Mouse (Mus musculus) liver, embryonic 18 days (tissue): ENCODE data around the gene Eif3d. TPM values are rescaled to one million over a fixed set of nuclear protein-coding genes. Genes with fewer than 3 reads are reported as not detected.

Source experiments
- polyA plus RNA-seq: library from polyadenylated mRNA; depleted of rRNA; stranded (reverse); fragments of >200 nt; gene quantifications from 2 replicates; pipeline ENCODE4 v1.2.3, GENCODE M21; 2012; rRNA removed

Gene Eif3d
- 91.1 and 96.8 TPM in 2 replicates for polyA plus RNA-seq

GRCm38 (mm10) chr15:77970470-77971292 lies at the start of gene Eif3d:
TSS of gene Eif3d (minus strand) at chr15:77970813.

GRCm38 (mm10) chr15:77956404-77956901 lies 14.2 kb downstream of the Eif3d start, which contains the start of gene Foxred2:
TSS of gene Foxred2 (minus strand) at chr15:77956722.

GRCm38 (mm10) chr15:77928673-77929331 lies 41.8 kb downstream of the Eif3d start, which contains the start of gene Txn2:
TSS of gene Txn2 (minus strand) at chr15:77929006.

Other genes with a start within 250 kb of the Eif3d start
- 0.35 and 0.71 TPM in 2 replicates for gene Apol9b, start 241.8 kb downstream of the Eif3d start, polyA plus RNA-seq
- gene Apol8, start 213.8 kb downstream of the Eif3d start, polyA plus RNA-seq: 15.0 and 16.3 TPM in 2 replicates
- 24.4 and 30.7 TPM in 2 replicates for gene Myh9, start 128.6 kb downstream of the Eif3d start, polyA plus RNA-seq
- gene Txn2, start 41.8 kb downstream of the Eif3d start, polyA plus RNA-seq: 131 and 149 TPM in 2 replicates
- gene Foxred2, start 14.1 kb downstream of the Eif3d start, polyA plus RNA-seq: 0.84 and 1.0 TPM in 2 replicates
- gene Cacng2, start 149.2 kb upstream of the Eif3d start, polyA plus RNA-seq: not detected in 2 replicates
- 7.2 and 8.8 TPM in 2 replicates for gene Ift27, start 203.3 kb upstream of the Eif3d start, polyA plus RNA-seq
- gene Pvalb, start 235.6 kb upstream of the Eif3d start, polyA plus RNA-seq: not detected in 2 replicates